Mouse (Mus musculus): ENCODE measurements around the gene Sowaha.

GRCm38 (mm10) chr11:53486351-53486750 is 6.3 kb upstream of the Sowaha start:
- TF ChIP-seq POLR2A (IDR thresholded peaks at IDR 0.05; ENCODE audit: extremely low read depth, insufficient read depth, low read length) (no peak), CTCF (IDR thresholded peaks at IDR 0.05; ENCODE audit: extremely low read depth, insufficient read depth, low read length) (no peak)
